Mouse (Mus musculus) retina, adult 2 months (tissue): ENCODE data around the gene Ugt3a2.

Experiments
- DNase-seq: peaks from one replicate; pipeline ENCODE4 v3.0.0-alpha.2; 2012; ENCODE audit warnings: low read depth, low spot score

Ugt3a2 gene

DNA sequence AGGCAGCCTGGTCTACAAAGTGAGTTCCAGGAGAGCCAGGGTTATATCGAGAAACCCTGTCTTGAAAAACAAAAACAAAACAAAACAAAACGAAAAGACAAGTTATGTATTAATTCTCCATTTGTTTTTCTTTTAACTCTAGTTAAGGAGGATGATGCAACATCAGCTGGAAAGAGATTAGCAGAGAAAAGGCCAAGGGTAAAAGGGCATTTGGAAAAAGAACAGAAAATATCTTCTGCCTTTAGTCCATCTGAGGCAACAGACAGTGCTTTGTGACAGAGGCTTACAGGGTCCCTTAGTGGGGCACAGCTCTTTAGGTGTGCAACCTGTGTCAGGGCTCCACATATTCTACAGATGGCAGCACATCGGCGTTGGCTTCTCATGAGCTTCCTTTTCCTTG, at the start of gene Ugt3a2:
TSS of gene Ugt3a2 (plus strand) at position 210 of the 400 bp plus-strand sequence.
- DNase-seq = no peak

DNA sequence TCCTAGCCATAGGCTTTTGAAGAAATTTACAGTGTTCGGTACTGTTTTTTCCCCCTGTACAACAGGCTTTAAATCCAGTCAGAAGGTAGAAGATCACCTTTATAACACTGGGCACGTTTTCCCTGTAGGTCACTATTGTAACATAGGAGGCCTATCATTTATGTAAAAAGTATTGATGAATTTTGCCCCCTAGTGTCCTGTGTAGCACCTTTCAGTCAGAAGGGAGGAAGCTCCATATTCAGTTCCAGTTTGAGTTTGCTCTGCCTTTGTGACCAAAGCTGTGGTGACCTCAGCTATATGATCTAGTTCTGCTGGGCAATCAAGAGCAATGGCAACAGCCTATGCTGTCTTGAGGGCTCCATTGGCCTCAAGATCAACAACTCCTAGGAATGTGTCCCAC, 45.7 kb upstream of the Ugt3a2 start:
- no peak for DNase-seq

DNA sequence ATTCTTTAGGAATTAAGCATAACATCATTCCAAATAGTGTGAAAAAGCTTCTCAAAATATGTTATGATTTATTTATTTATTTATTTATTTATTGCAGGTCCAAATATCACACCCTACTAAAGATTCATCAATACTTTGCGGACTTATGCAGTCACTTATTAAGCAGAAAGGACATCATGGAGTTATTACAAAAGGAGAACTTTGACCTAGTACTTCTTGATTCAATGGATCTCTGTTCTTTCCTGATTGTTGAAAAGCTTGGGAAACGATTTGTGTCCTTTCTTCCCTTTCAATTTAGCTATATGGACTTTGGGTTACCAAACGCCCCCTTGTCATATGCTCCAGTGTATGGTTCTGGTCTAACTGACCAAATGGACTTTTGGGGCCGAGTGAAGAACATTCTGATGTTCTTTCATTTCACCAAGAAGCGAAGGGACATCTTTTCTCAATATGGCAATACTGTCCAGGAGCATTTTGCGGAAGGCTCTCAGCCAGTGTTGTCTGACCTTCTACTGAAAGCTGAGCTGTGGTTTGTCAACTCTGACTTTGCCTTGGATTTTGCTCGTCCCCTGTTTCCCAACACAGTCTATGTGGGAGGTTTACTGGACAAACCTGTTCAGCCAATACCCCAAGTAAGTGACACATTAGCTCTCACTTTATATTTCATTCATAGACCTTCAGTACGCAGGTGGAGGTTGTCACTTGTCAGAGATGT, 29.2 kb upstream of the Ugt3a2 start:
- no peak for DNase-seq

DNA sequence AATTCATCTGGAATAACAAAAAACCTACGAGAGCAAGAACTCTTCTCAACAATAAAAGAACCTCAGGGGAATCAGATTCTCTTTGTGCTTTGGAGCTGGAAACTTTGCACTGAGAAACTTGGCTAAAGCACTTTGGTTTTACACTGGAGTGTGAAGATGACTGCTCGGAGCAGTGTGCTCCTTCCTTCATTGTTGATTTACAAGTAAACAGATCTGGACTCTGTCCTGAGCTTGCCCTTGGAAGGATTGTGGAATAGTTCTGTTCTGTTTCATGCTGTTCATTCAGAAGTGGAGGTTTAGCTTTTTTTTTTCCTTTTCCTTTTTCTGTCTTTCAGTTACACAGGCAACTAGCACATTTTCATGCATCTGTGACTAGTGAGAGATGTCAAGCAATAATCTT, 754 bp upstream of the Ugt3a2 start:
- DNase-seq = no peak

DNA sequence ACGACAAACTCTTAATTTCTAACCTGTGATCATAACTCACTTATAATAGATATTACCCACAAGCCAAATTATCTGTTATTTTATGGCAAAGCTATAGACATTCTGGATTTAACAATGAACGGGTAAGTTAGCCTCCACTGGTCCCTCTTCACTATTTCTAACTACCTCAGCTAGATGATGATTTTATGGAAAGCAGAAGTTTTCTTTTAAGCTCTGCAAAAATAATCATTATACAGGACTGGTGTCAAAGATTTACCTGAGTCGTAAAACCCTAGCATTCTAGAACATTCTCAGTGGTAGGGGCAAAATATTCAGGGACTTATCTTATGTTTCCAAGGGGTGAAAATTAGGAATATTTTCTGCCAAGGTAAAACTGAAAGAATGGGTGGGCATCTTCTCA, 1.3 kb downstream of the Ugt3a2 start:
- DNase-seq = no peak

DNA sequence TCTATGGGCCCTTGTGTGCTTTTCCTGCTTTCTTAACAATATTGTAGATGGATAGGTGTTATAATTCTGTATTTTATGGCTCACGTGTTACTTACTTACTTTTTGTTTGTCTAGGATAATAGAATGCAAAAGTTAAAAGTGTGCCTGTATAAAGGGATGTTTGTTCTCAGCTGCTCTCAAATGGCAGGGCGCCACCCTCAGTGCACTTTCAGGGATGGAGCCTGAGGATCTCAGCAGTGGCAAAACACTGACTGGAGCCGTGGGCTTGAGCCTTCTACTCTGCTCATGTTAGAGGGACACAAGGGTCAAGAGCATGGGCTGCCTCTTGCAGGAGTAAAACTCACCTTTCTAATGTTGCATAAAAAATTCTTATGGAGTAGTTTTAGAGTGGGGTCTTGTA, 1.7 kb downstream of the Ugt3a2 start:
- no peak for DNase-seq

DNA sequence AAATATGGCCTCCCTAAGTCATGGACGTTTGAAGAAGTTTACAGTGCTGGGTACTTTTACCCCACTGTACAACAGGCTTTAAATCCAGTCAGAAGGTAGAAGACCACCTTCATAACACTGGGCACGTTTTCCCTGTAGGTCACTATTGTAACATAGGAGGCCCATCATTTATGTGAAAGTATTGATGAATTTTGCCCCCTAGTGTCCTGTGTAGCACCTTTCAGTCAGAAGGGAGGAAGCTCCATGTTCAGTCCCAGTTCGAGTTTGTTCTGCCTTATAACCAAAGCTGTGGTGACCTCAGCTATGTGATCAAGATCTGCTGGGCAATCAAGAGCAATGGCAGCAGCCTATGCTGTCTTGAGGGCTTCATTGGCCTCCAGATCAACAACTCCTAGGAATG, 13.4 kb downstream of the Ugt3a2 start:
- DNase-seq = no peak

DNA sequence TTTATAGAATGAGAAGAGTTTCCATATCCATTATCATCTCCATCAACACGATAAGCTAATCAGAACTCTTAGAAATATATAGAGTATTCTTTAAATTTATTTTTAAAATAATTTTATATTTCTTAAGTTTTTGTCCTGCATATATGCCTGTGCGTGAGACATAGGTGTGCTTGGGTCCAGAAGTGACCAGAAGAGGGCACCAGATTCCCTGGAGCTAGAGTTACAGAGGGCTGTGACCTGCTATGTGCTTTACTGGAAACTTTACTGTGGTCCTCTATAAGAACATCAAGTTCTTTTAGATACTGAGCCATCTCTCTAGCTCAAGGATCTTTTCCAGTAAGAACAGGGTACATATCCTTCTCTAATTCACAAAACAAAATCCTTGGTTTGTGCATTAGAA, 27.5 kb downstream of the Ugt3a2 start:
- DNase-seq = no peak

DNA sequence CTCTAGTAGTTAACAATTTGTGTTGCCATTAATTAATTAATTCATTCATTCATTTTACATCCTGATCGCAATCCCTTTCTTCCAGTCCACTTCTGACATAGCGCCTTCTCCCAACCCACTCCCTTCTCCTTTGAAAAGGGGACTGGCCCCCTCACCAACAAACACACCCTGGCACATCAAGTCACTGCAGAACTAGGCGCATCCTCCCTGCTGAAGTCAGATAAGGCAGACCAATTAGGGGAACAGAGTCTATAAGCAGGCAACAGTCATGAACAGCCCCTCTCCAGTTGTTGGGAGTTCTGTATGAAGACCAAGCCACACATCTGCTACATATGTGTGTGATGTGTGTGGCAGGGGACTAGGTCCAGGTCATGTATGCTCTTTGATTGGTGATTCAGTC, 33.4 kb downstream of the Ugt3a2 start:
- no peak for DNase-seq

DNA sequence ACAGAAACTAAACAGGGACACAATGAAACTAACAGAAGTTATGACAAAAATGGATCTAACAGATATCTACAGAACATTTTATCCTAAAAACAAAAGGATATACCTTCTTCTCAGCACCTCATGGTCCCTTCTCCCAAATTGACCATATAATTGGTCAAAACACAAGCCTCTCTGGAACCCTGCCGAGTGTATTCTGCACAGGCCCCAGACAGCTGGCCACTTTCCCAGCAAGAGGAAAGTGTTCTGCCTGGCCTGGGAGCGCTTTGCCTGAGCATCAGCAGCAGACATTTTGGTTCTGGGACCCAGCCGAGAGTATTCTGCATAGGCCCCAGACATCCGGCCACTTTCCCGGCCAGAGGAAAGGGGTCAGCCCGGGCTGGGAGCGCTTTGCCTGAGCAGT, 40.9 kb downstream of the Ugt3a2 start:
- no peak for DNase-seq

DNA sequence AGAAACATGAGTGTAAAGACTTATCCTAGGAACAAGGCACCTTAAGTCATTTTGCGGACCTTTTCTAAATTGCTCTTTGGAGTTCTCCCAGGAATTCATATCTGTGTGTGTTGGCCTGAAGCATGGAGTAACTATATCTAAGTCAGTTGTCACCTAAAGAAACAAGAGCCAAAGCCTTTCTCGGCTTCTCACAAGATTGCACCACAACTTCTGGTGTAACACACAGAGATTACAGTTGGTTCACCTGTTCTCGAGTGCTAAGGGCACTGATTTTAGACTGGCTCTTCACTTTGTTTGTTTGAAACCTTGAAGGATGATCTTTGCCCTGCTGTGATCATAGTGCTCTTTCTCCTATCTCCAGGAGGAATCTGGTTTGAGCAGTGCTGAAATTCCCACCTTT, 74.1 kb downstream of the Ugt3a2 start:
- DNase-seq = no peak
